Mouse (Mus musculus) neural tube, embryonic 13.5 days (tissue): ENCODE measurements around the gene Hvcn1. TPM values are rescaled to one million over a fixed set of nuclear protein-coding genes. Genes with fewer than 3 reads are reported as not detected.

ENCODE experiments used
- ATAC-seq: fragments of 200-750 bp; cut with Nextera tagmentation; 2 replicates; pipeline ENCODE4 v1.8.0; 2017; ENCODE audit warnings: low read depth, mild to moderate bottlenecking, moderate TSS enrichment, moderate library complexity
- H3K27ac ChIP-seq: fragments of 300-500 bp; sonication (generic); replicated peaks from 2 replicates; pipeline ENCODE4 v1.5.1; 2015; ENCODE audit warnings: moderate library complexity, mild to moderate bottlenecking, inconsistent platforms
- H3K27me3 ChIP-seq: fragments of 300-500 bp; sonication (generic); 2 replicates; pipeline ENCODE4 v1.6.1; 2015; ENCODE audit warnings: mild to moderate bottlenecking, inconsistent platforms
- H3K36me3 ChIP-seq: fragments of 300-500 bp; sonication (generic); 2 replicates; pipeline ENCODE4 v1.6.1; 2015; ENCODE audit warnings: mild to moderate bottlenecking, inconsistent platforms
- H3K4me1 ChIP-seq: fragments of 300-500 bp; sonication (generic); replicated peaks from 2 replicates; pipeline ENCODE4 v1.6.1; 2015; ENCODE audit warnings: inconsistent platforms
- H3K4me2 ChIP-seq: fragments of 300-500 bp; sonication (generic); 2 replicates; pipeline ENCODE4 v1.6.1; 2015; ENCODE audit warnings: inconsistent platforms, mild to moderate bottlenecking, moderate library complexity
- H3K4me3 ChIP-seq: fragments of 300-500 bp; sonication (generic); 2 replicates; pipeline ENCODE4 v1.5.1; 2015; ENCODE audit warnings: mild to moderate bottlenecking, inconsistent platforms
- H3K9ac ChIP-seq: fragments of 300-500 bp; sonication (generic); 2 replicates; pipeline ENCODE4 v1.6.1; 2015; ENCODE audit warnings: moderate library complexity, mild to moderate bottlenecking, inconsistent platforms
- H3K9me3 ChIP-seq: fragments of 300-500 bp; sonication (generic); 2 replicates; pipeline ENCODE4 v1.6.1; 2016; ENCODE audit warnings: inconsistent platforms
- WGBS: fragments of 180-500 bp; shearing (Covaris S2); methylation state at CpG from one replicate; pipeline ENCODE4 v1.1.7; 2015; 5-methylcytosine and 5-hydroxymethylcytosine counted together
- polyA plus RNA-seq: library from polyadenylated mRNA; unstranded; fragments of >200 nt; fragmentation: Nextera tagmentation; extraction: Ambion mirVana; gene quantifications from 2 replicates; pipeline ENCODE4 v1.2.1, GENCODE M21; 2015

Gene Hvcn1
- 2.1 and 2.2 TPM in 2 replicates for polyA plus RNA-seq

GRCm38 (mm10) chr5:122206475-122206874, at the start of gene Hvcn1:
Hvcn1 (plus strand) TSS chr5:122206804.
- Histone ChIP-seq H3K4me1 (peaks cover 15% of the 10 kb centered on the region), H3K27me3 (no peaks in the 10 kb centered on the region), H3K9ac (no peak within 1 kb of the TSS), H3K36me3 (no peaks in the 10 kb centered on the region), H3K4me2 (no peak within 1 kb of the TSS), H3K27ac (no peak within 1 kb of the TSS), H3K9me3 (no peaks in the 10 kb centered on the region), H3K4me3 (no peak within 1 kb of the TSS)
- WGBS, result 82% methylated on average over 4 of the region's 4 CpGs
- ATAC-seq, result no peak

- peak; percentile 95 for ATAC-seq
- peak within 1 kb of the TSS; percentile 79 for H3K4me3 ChIP-seq
- H3K9ac ChIP-seq, result peak within 1 kb of the TSS; percentile 92
- peaks cover 50% of the 10 kb centered on the region for H3K4me1 ChIP-seq
- H3K4me2 ChIP-seq, result peak within 1 kb of the TSS; percentile 89
- peaks cover 20% of the 10 kb centered on the region for H3K36me3 ChIP-seq
- H3K27ac ChIP-seq, result peak within 1 kb of the TSS; percentile 92
- no peaks in the 10 kb centered on the region for H3K27me3 ChIP-seq
- under 1% methylated on average over 54 of the region's 54 CpGs for WGBS
- no peaks in the 10 kb centered on the region for H3K9me3 ChIP-seq
Observed at GRCm38 (mm10) chr5:122157827-122158381, 48.7 kb upstream of the Hvcn1 start, which contains the start of gene Ppp1cc. Ppp1cc (plus strand) TSS chr5:122158278.

- H3K36me3 ChIP-seq, result peaks cover 30% of the 10 kb centered on the region
- H3K4me3 ChIP-seq, result peak overlapping the region; percentile 79
- ATAC-seq, result peak; percentile 64
- H3K9me3 ChIP-seq, result no peaks in the 10 kb centered on the region
- H3K27me3 ChIP-seq, result no peaks in the 10 kb centered on the region
- 3% methylated on average over 42 of the region's 42 CpGs for WGBS
- peak overlapping the region; percentile 92 for H3K9ac ChIP-seq
- H3K4me1 ChIP-seq, result peaks cover 60% of the 10 kb centered on the region
- H3K27ac ChIP-seq, result peak overlapping the region; percentile 92
- peak overlapping the region; percentile 89 for H3K4me2 ChIP-seq
Observed at GRCm38 (mm10) chr5:122158557-122159515, 47.8 kb upstream of the Hvcn1 start.

- H3K4me2 ChIP-seq, result peak overlapping the region; percentile 27; the same call in 1 of the 2 replicates
Observed at GRCm38 (mm10) chr5:122163194-122163593, 43.4 kb upstream of the Hvcn1 start.

GRCm38 (mm10) chr5:122164011-122164410, 42.6 kb upstream of the Hvcn1 start:
- peaks cover 85% of the 10 kb centered on the region for H3K4me1 ChIP-seq
- WGBS, result 69% methylated on average over 3 of the region's 3 CpGs
- no peaks in the 10 kb centered on the region for H3K9me3 ChIP-seq
- H3K27me3 ChIP-seq, result no peaks in the 10 kb centered on the region
- no peak for ATAC-seq
- peaks cover 60% of the 10 kb centered on the region for H3K36me3 ChIP-seq
- H3K4me3 ChIP-seq, result no peak overlapping the region
- H3K9ac ChIP-seq, result 0 out of 2 replicates have a peak overlapping the region, but pooled peaks have one; percentile 34
- H3K4me2 ChIP-seq, result peak overlapping the region; percentile 6; the same call in 1 of the 2 replicates
- H3K27ac ChIP-seq, result no peak overlapping the region; the same call in 1 of the 2 replicates

More at GRCm38 (mm10) chr5:122163194-122163593, 43.4 kb upstream of the Hvcn1 start:
- Histone ChIP-seq H3K9me3 (no peaks in the 10 kb centered on the region), H3K4me3 (0 out of 2 replicates have a peak overlapping the region, but pooled peaks have one; percentile 1), H3K36me3 (peaks cover 53% of the 10 kb centered on the region), H3K27me3 (no peaks in the 10 kb centered on the region), H3K9ac (peak overlapping the region; percentile 54), H3K4me1 (peaks cover 85% of the 10 kb centered on the region), H3K27ac (no peak overlapping the region)
- no peak for ATAC-seq
- 61% methylated on average over 6 of the region's 6 CpGs for WGBS

- Histone ChIP-seq H3K27ac (peak overlapping the region; percentile 61; the same call in 1 of the 2 replicates), H3K27me3 (no peaks in the 10 kb centered on the region), H3K4me1 (peaks cover 73% of the 10 kb centered on the region), H3K36me3 (peaks cover 74% of the 10 kb centered on the region), H3K9ac (peak overlapping the region; percentile 55), H3K4me3 (no peak overlapping the region), H3K9me3 (no peaks in the 10 kb centered on the region), H3K4me2 (no peak overlapping the region)
- no peak for ATAC-seq
- 68% methylated on average over 6 of the region's 6 CpGs for WGBS
Observed at GRCm38 (mm10) chr5:122165233-122165915, 41.2 kb upstream of the Hvcn1 start.

- no peak for ATAC-seq
- Histone ChIP-seq H3K9ac (peak overlapping the region; percentile 55), H3K36me3 (peaks cover 77% of the 10 kb centered on the region), H3K27ac (peak overlapping the region; percentile 61), H3K4me1 (peaks cover 59% of the 10 kb centered on the region), H3K4me3 (no peak overlapping the region), H3K9me3 (no peaks in the 10 kb centered on the region), H3K27me3 (no peaks in the 10 kb centered on the region), H3K4me2 (peak overlapping the region; percentile 33)
- 43% methylated on average over 8 of the region's 8 CpGs for whole genome bisulfite sequencing
Observed at GRCm38 (mm10) chr5:122166636-122167161, 39.9 kb upstream of the Hvcn1 start.

- Histone ChIP-seq H3K36me3 (peaks cover 77% of the 10 kb centered on the region), H3K4me3 (no peak overlapping the region), H3K9me3 (no peaks in the 10 kb centered on the region), H3K9ac (no peak overlapping the region), H3K4me2 (no peak overlapping the region), H3K27me3 (no peaks in the 10 kb centered on the region), H3K27ac (no peak overlapping the region), H3K4me1 (peaks cover 41% of the 10 kb centered on the region)
- WGBS, result 83% methylated on average over 14 of the region's 14 CpGs
- no peak for ATAC-seq
Observed at GRCm38 (mm10) chr5:122168344-122169069, 38.1 kb upstream of the Hvcn1 start.

GRCm38 (mm10) chr5:122171058-122171457, 35.5 kb upstream of the Hvcn1 start:
- no peak overlapping the region for H3K9ac ChIP-seq
- H3K36me3 ChIP-seq, result peaks cover 73% of the 10 kb centered on the region
- no peaks in the 10 kb centered on the region for H3K9me3 ChIP-seq
- H3K4me2 ChIP-seq, result no peak overlapping the region
- peaks cover 16% of the 10 kb centered on the region for H3K4me1 ChIP-seq
- no peak overlapping the region for H3K27ac ChIP-seq
- no peak overlapping the region for H3K4me3 ChIP-seq
- no peaks in the 10 kb centered on the region for H3K27me3 ChIP-seq
- 93% methylated on average over 8 of the region's 8 CpGs for WGBS
- no peak for ATAC-seq

- WGBS, result 71% methylated on average over 2 of the region's 2 CpGs
- Histone ChIP-seq H3K4me1 (no peaks in the 10 kb centered on the region), H3K4me3 (no peak overlapping the region), H3K9ac (no peak overlapping the region), H3K36me3 (peaks cover 55% of the 10 kb centered on the region), H3K27me3 (no peaks in the 10 kb centered on the region), H3K27ac (no peak overlapping the region), H3K4me2 (no peak overlapping the region), H3K9me3 (no peaks in the 10 kb centered on the region)
- ATAC-seq, result no peak
Observed at GRCm38 (mm10) chr5:122175402-122175801, 31.2 kb upstream of the Hvcn1 start.

GRCm38 (mm10) chr5:122175961-122176360, 30.6 kb upstream of the Hvcn1 start:
- no peaks in the 10 kb centered on the region for H3K27me3 ChIP-seq
- H3K36me3 ChIP-seq, result peaks cover 50% of the 10 kb centered on the region
- no peak overlapping the region for H3K4me2 ChIP-seq
- no peak overlapping the region for H3K27ac ChIP-seq
- no peaks in the 10 kb centered on the region for H3K9me3 ChIP-seq
- H3K4me3 ChIP-seq, result no peak overlapping the region
- no peak for ATAC-seq
- WGBS, result 87% methylated on average over 7 of the region's 7 CpGs
- H3K9ac ChIP-seq, result no peak overlapping the region
- H3K4me1 ChIP-seq, result no peaks in the 10 kb centered on the region
